Mouse (Mus musculus): Measurements from ENCODE around the gene Tbc1d13.

Tbc1d13 gene

GRCm38 (mm10) chr2:30182424-30182823, 48.9 kb downstream of the Tbc1d13 start:
- DNase-seq = no peak

GRCm38 (mm10) chr2:30183721-30184120, 50.2 kb downstream of the Tbc1d13 start:
- DNase-seq = peak; percentile 70 to 72

- no peak for DNase-seq
These were observed 51.7 kb downstream of the Tbc1d13 start for GRCm38 (mm10) chr2:30185276-30185675.

- DNase-seq = no peak
These were observed 52.1 kb downstream of the Tbc1d13 start for GRCm38 (mm10) chr2:30185681-30186080.

GRCm38 (mm10) chr2:30191790-30192580, 58.4 kb downstream of the Tbc1d13 start:
- DNase-seq = peak; percentile 67 to 70

GRCm38 (mm10) chr2:30194656-30195055, 61.1 kb downstream of the Tbc1d13 start:
- no peak for DNase-seq

- peak; percentile 45 to 67 for DNase-seq
These were observed 64.5 kb downstream of the Tbc1d13 start for GRCm38 (mm10) chr2:30198021-30198420.

GRCm38 (mm10) chr2:30199984-30200383, 66.4 kb downstream of the Tbc1d13 start:
- DNase-seq = no peak

- DNase-seq = peak in 1 of 2 experiments; percentile 62
These were observed 66.9 kb downstream of the Tbc1d13 start for GRCm38 (mm10) chr2:30200388-30200925.
